Mouse (Mus musculus) stomach, postnatal 0 days (tissue): ENCODE results near the gene Zcchc14. TPM values are rescaled to one million over a fixed set of nuclear protein-coding genes. Genes with fewer than 3 reads are reported as not detected.
A peak's percentile ranks its signal among the peaks of the same experiment; 100 is the strongest.

Source experiments
- ATAC-seq: fragments of 200-750 bp; cut with Nextera tagmentation; 2 replicates; pipeline ENCODE4 v1.8.0; 2017; ENCODE audit not compliant: low FRiP score, low TSS enrichment
- DNase-seq: peaks from one replicate; pipeline ENCODE4 v3.0.0-alpha.2; 2016; ENCODE audit warnings: low spot score
- H3K27ac ChIP-seq: fragments of 300-500 bp; sonication (generic); replicated peaks from 2 replicates; pipeline ENCODE4 v1.5.1; 2014; ENCODE audit warnings: mild to moderate bottlenecking, control low read depth
- H3K27me3 ChIP-seq: fragments of 300-500 bp; sonication (generic); 2 replicates; pipeline ENCODE4 v1.6.1; 2014; ENCODE audit warnings: low read length; ENCODE audit not compliant: control insufficient read depth, insufficient read depth
- H3K36me3 ChIP-seq: fragments of 300-500 bp; sonication (generic); 2 replicates; pipeline ENCODE4 v1.6.1; 2014; ENCODE audit warnings: low read length, mixed read lengths; ENCODE audit not compliant: control insufficient read depth, insufficient read depth
- H3K4me1 ChIP-seq: fragments of 300-500 bp; sonication (generic); replicated peaks from 2 replicates; pipeline ENCODE4 v1.6.1; 2014; ENCODE audit warnings: antibody characterized with exemption; ENCODE audit not compliant: control insufficient read depth, insufficient read depth
- H3K4me2 ChIP-seq: fragments of 300-500 bp; sonication (generic); replicated peaks from 2 replicates; pipeline ENCODE4 v1.6.1; 2014; ENCODE audit warnings: low read depth, mild to moderate bottlenecking, control low read depth, moderate library complexity
- H3K4me3 ChIP-seq: fragments of 300-500 bp; sonication (generic); 2 replicates; pipeline ENCODE4 v1.5.1; 2014; ENCODE audit warnings: low read depth, low read length, control low read depth
- H3K9ac ChIP-seq: fragments of 300-500 bp; sonication (generic); 2 replicates; pipeline ENCODE4 v1.6.1; 2014; ENCODE audit warnings: mild to moderate bottlenecking, low read length, control low read depth, mixed read lengths
- H3K9me3 ChIP-seq: fragments of 300-500 bp; sonication (generic); 2 replicates; pipeline ENCODE4 v1.6.1; 2016; ENCODE audit warnings: low read length; ENCODE audit not compliant: control insufficient read depth
- CTCF ChIP-seq: IDR thresholded peaks from 2 replicates; pipeline ENCODE4 v1.5.1; 2016; ENCODE audit warnings: antibody characterized with exemption, low read depth, mild to moderate bottlenecking, moderate library complexity
- EP300 ChIP-seq: optimal IDR thresholded peaks from 2 replicates; pipeline ENCODE3; 2016; ENCODE audit warnings: antibody characterized with exemption
- WGBS: fragments of 180-500 bp; shearing (Covaris S2); extraction: QIAGEN DNeasy Blood & Tissue Kit; methylation state at CpG from one replicate; pipeline ENCODE4 v1.1.7; 2014; 5-methylcytosine and 5-hydroxymethylcytosine counted together
- polyA plus RNA-seq: library from polyadenylated mRNA; unstranded; fragments of >200 nt; fragmentation: Nextera tagmentation; extraction: Ambion mirVana; gene quantifications from 2 replicates; pipeline ENCODE4 v1.2.1, GENCODE M21; 2015

The Zcchc14 gene
- polyA plus RNA-seq, 1 experiment from 2014 or later: 4.5 TPM

DNA sequence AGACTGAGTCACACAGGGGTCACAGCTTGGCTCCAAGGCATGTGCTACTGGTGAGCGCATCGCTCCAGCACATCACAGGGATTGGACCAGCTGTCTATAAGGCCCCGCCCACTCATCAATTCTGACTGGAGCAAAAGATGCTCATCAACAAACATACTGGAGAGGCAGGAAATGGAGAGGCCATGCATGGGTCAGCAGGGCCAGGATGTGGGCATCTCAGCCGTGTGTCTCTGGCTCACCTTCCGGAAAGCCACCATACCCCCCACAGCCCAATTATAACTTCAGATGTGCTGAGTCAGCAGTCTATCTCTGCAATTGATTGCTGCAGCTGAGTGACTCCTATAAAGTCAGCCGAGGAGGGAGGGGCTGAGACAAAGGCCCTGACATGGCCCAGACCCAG, 84.4 kb downstream of the Zcchc14 start:
- H3K27ac ChIP-seq: no peak overlapping the region
- H3K36me3 ChIP-seq: 0 out of 2 replicates have a peak, but pooled peaks cover 3% of the 10 kb centered on the region
- ATAC-seq (no peak), DNase-seq (no peak)
- TF ChIP-seq EP300 (no peak), CTCF (no peak)
- H3K4me3 ChIP-seq: no peak overlapping the region
- H3K9ac ChIP-seq: no peak overlapping the region
- no peaks in the 10 kb centered on the region for H3K9me3 ChIP-seq
- WGBS: 59% methylated on average over 6 of the region's 6 CpGs
- H3K4me1 ChIP-seq: no peaks in the 10 kb centered on the region
- H3K4me2 ChIP-seq: no peak overlapping the region
- no peaks in the 10 kb centered on the region for H3K27me3 ChIP-seq

- Histone ChIP-seq H3K36me3 (0 out of 2 replicates have a peak, but pooled peaks cover 3% of the 10 kb centered on the region), H3K27me3 (no peaks in the 10 kb centered on the region), H3K9ac (no peak overlapping the region), H3K4me3 (no peak overlapping the region), H3K4me2 (no peak overlapping the region), H3K9me3 (no peaks in the 10 kb centered on the region), H3K4me1 (0 out of 2 replicates have a peak, but pooled peaks cover 3% of the 10 kb centered on the region), H3K27ac (no peak overlapping the region)
- DNase-seq (no peak), ATAC-seq (no peak)
- 65% methylated on average over 6 of the region's 6 CpGs for WGBS
- TF ChIP-seq EP300 (no peak), CTCF (no peak)
Measured at GRCm38 (mm10) chr8:121563701-121564100, 89.0 kb downstream of the Zcchc14 start.

GRCm38 (mm10) chr8:121562941-121563351, 89.8 kb downstream of the Zcchc14 start:
- no peak overlapping the region for H3K4me2 ChIP-seq

DNA sequence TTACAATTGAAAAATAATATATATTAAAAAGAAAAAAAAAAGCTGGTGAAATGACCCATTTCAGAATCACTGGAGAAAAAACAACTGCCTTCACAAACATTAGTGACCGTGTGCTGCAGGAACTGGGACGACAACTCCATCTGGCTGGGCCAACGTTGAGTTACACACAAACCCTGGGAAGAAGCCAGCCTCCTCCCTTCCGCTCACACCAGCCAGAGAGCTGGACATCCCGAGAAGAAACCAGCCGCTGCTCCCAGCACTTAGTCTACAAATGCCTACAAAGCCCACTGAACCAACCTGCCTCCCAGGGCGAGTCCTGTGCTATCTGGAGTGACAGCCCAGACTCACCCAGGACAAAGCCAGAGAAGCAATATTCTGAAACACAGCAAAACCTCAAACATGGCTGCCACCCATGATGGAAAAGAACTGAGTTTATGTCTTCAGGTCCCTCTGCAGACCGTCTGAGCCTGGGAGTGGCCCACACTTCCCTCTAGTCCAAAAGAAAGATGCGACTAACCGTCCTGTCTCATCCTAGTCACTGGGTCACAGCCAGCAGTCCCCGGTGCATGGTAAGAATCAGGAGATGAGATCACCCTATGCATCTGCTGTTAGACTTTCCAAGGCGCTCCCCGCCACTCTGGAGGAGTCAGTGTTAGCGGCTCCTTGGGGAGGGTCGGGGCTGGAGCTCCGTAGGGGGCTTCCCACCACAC, 90.9 kb downstream of the Zcchc14 start:
- Histone ChIP-seq H3K9me3 (no peaks in the 10 kb centered on the region), H3K27me3 (no peaks in the 10 kb centered on the region), H3K9ac (no peak overlapping the region), H3K4me1 (0 out of 2 replicates have a peak, but pooled peaks cover 3% of the 10 kb centered on the region), H3K4me2 (no peak overlapping the region), H3K36me3 (0 out of 2 replicates have a peak, but pooled peaks cover 6% of the 10 kb centered on the region), H3K4me3 (no peak overlapping the region), H3K27ac (0 out of 2 replicates have a peak overlapping the region, but pooled peaks have one; percentile 13)
- TF ChIP-seq EP300 (no peak), CTCF (no peak)
- DNase-seq: no peak
- no peak for ATAC-seq
- WGBS: 69% methylated on average over 16 of the region's 16 CpGs

More at GRCm38 (mm10) chr8:121562941-121563351, 89.8 kb downstream of the Zcchc14 start:
- Histone ChIP-seq H3K9me3 (no peaks in the 10 kb centered on the region), H3K4me3 (no peak overlapping the region), H3K27me3 (no peaks in the 10 kb centered on the region), H3K9ac (no peak overlapping the region), H3K36me3 (0 out of 2 replicates have a peak, but pooled peaks cover 6% of the 10 kb centered on the region), H3K4me1 (0 out of 2 replicates have a peak, but pooled peaks cover 3% of the 10 kb centered on the region), H3K27ac (0 out of 2 replicates have a peak overlapping the region, but pooled peaks have one; percentile 18)
- peak; percentile 64 for DNase-seq
- ATAC-seq: peak; percentile 82
- 52% methylated on average over 9 of the region's 9 CpGs for WGBS
- no peak for TF ChIP-seq CTCF
- TF ChIP-seq EP300: no peak

GRCm38 (mm10) chr8:121560432-121561100, 92.1 kb downstream of the Zcchc14 start:
- H3K4me2 ChIP-seq: no peak overlapping the region
- 0 out of 2 replicates have a peak, but pooled peaks cover 3% of the 10 kb centered on the region for H3K4me1 ChIP-seq
- peaks cover 6% of the 10 kb centered on the region; the same call in 1 of the 2 replicates for H3K36me3 ChIP-seq
- 94% methylated on average over 7 of the region's 7 CpGs for WGBS
- ATAC-seq: no peak
- DNase-seq: no peak
- H3K4me3 ChIP-seq: no peak overlapping the region
- H3K27me3 ChIP-seq: no peaks in the 10 kb centered on the region
- no peak overlapping the region for H3K27ac ChIP-seq
- TF ChIP-seq EP300 (no peak), CTCF (no peak)
- H3K9ac ChIP-seq: no peak overlapping the region
- H3K9me3 ChIP-seq: no peaks in the 10 kb centered on the region

GRCm38 (mm10) chr8:121559801-121560200, 92.9 kb downstream of the Zcchc14 start:
- no peak overlapping the region for H3K9ac ChIP-seq
- TF ChIP-seq EP300: no peak
- TF ChIP-seq CTCF: no peak
- H3K4me1 ChIP-seq: 0 out of 2 replicates have a peak, but pooled peaks cover 3% of the 10 kb centered on the region
- peaks cover 6% of the 10 kb centered on the region; the same call in 1 of the 2 replicates for H3K36me3 ChIP-seq
- no peaks in the 10 kb centered on the region for H3K27me3 ChIP-seq
- H3K4me3 ChIP-seq: no peak overlapping the region
- H3K27ac ChIP-seq: no peak overlapping the region
- no peaks in the 10 kb centered on the region for H3K9me3 ChIP-seq
- WGBS: 94% methylated on average over 12 of the region's 12 CpGs
- DNase-seq: no peak
- ATAC-seq: no peak
- H3K4me2 ChIP-seq: no peak overlapping the region
